Mouse (Mus musculus): ENCODE measurements around the gene Stard3. TPM values are rescaled to one million over a fixed set of nuclear protein-coding genes. Genes with fewer than 3 reads are reported as not detected.

Stard3 gene
- polyA plus RNA-seq, 1 experiment = 271 TPM

GRCm38 (mm10) chr11:98400816-98401215 lies 42.6 kb downstream of the Stard3 start:
- Histone ChIP-seq H3K27me3 (ENCODE audit: control insufficient read depth, insufficient read depth, low read length) (no peaks in the 10 kb centered on the region; the same call in 1 of the 2 replicates), H3K36me3 (ENCODE audit: control insufficient read depth, insufficient read depth, low read length) (no peaks in the 10 kb centered on the region), H3K27ac (ENCODE audit: control insufficient read depth, insufficient read depth, low read length) (no peak overlapping the region), H3K4me1 (replicated peaks; ENCODE audit: control insufficient read depth, insufficient read depth, low read length) (peaks cover 3% of the 10 kb centered on the region), H3K4me3 (ENCODE audit: control insufficient read depth, insufficient read depth, low read length) (no peak overlapping the region)
- no peak for DNase-seq
- 59% methylated on average over 3 of the region's 3 CpGs for WGBS
- no peak for TF ChIP-seq POLR2A (IDR thresholded peaks at IDR 0.05; ENCODE audit: control insufficient read depth, extremely low read depth, insufficient read depth, low read length, poor library complexity)
- no peak for TF ChIP-seq CTCF (IDR thresholded peaks at IDR 0.05; ENCODE audit: borderline replicate concordance, control insufficient read depth, extremely low read depth, insufficient read depth, low read length, poor library complexity)

- whole genome bisulfite sequencing = 89% methylated on average over 6 of the region's 6 CpGs
- TF ChIP-seq CTCF (IDR thresholded peaks at IDR 0.05; ENCODE audit: borderline replicate concordance, control insufficient read depth, extremely low read depth, insufficient read depth, low read length, poor library complexity) = no peak
- no peak for TF ChIP-seq POLR2A (IDR thresholded peaks at IDR 0.05; ENCODE audit: control insufficient read depth, extremely low read depth, insufficient read depth, low read length, poor library complexity)
- Histone ChIP-seq H3K27me3 (ENCODE audit: control insufficient read depth, insufficient read depth, low read length) (peaks cover 7% of the 10 kb centered on the region; the same call in 1 of the 2 replicates), H3K36me3 (ENCODE audit: control insufficient read depth, insufficient read depth, low read length) (no peaks in the 10 kb centered on the region), H3K27ac (ENCODE audit: control insufficient read depth, insufficient read depth, low read length) (no peak overlapping the region), H3K4me3 (ENCODE audit: control insufficient read depth, insufficient read depth, low read length) (no peak overlapping the region), H3K4me1 (replicated peaks; ENCODE audit: control insufficient read depth, insufficient read depth, low read length) (no peaks in the 10 kb centered on the region)
- DNase-seq = no peak
Observed at GRCm38 (mm10) chr11:98406621-98407020, 48.5 kb downstream of the Stard3 start.

GRCm38 (mm10) chr11:98408872-98409271 lies 50.7 kb downstream of the Stard3 start:
- no peak for TF ChIP-seq POLR2A (IDR thresholded peaks at IDR 0.05; ENCODE audit: control insufficient read depth, extremely low read depth, insufficient read depth, low read length, poor library complexity)
- no peak for TF ChIP-seq CTCF (IDR thresholded peaks at IDR 0.05; ENCODE audit: borderline replicate concordance, control insufficient read depth, extremely low read depth, insufficient read depth, low read length, poor library complexity)
- H3K4me3 ChIP-seq (ENCODE audit: control insufficient read depth, insufficient read depth, low read length) = no peak overlapping the region
- no peaks in the 10 kb centered on the region for H3K36me3 ChIP-seq (ENCODE audit: control insufficient read depth, insufficient read depth, low read length)
- H3K27ac ChIP-seq (ENCODE audit: control insufficient read depth, insufficient read depth, low read length) = no peak overlapping the region
- H3K4me1 ChIP-seq (replicated peaks; ENCODE audit: control insufficient read depth, insufficient read depth, low read length) = peaks cover 5% of the 10 kb centered on the region; the same call in 1 of the 2 replicates
- peaks cover 20% of the 10 kb centered on the region for H3K27me3 ChIP-seq (ENCODE audit: control insufficient read depth, insufficient read depth, low read length)
- WGBS = 84% methylated on average over 8 of the region's 8 CpGs
- DNase-seq = no peak

- H3K27me3 ChIP-seq (ENCODE audit: control insufficient read depth, insufficient read depth, low read length) = peaks cover 20% of the 10 kb centered on the region
- H3K27ac ChIP-seq (ENCODE audit: control insufficient read depth, insufficient read depth, low read length) = no peak overlapping the region
- H3K4me3 ChIP-seq (ENCODE audit: control insufficient read depth, insufficient read depth, low read length) = no peak overlapping the region
- no peaks in the 10 kb centered on the region for H3K36me3 ChIP-seq (ENCODE audit: control insufficient read depth, insufficient read depth, low read length)
- WGBS = 10% methylated on average over 10 of the region's 10 CpGs
- no peak for DNase-seq
- H3K4me1 ChIP-seq (replicated peaks; ENCODE audit: control insufficient read depth, insufficient read depth, low read length) = peaks cover 5% of the 10 kb centered on the region; the same call in 1 of the 2 replicates
- no peak for TF ChIP-seq POLR2A (IDR thresholded peaks at IDR 0.05; ENCODE audit: control insufficient read depth, extremely low read depth, insufficient read depth, low read length, poor library complexity)
- TF ChIP-seq CTCF (IDR thresholded peaks at IDR 0.05; ENCODE audit: borderline replicate concordance, control insufficient read depth, extremely low read depth, insufficient read depth, low read length, poor library complexity) = no peak
Observed at GRCm38 (mm10) chr11:98409341-98409822, 51.2 kb downstream of the Stard3 start.

- no peak for TF ChIP-seq POLR2A (IDR thresholded peaks at IDR 0.05; ENCODE audit: control insufficient read depth, extremely low read depth, insufficient read depth, low read length, poor library complexity)
- TF ChIP-seq CTCF (IDR thresholded peaks at IDR 0.05; ENCODE audit: borderline replicate concordance, control insufficient read depth, extremely low read depth, insufficient read depth, low read length, poor library complexity) = no peak
- no peak for DNase-seq
- Histone ChIP-seq H3K27ac (ENCODE audit: control insufficient read depth, insufficient read depth, low read length) (no peak within 1 kb of the TSS), H3K36me3 (ENCODE audit: control insufficient read depth, insufficient read depth, low read length) (no peaks in the 10 kb centered on the region), H3K27me3 (ENCODE audit: control insufficient read depth, insufficient read depth, low read length) (peaks cover 20% of the 10 kb centered on the region), H3K4me1 (replicated peaks; ENCODE audit: control insufficient read depth, insufficient read depth, low read length) (peaks cover 5% of the 10 kb centered on the region; the same call in 1 of the 2 replicates), H3K4me3 (ENCODE audit: control insufficient read depth, insufficient read depth, low read length) (peak within 1 kb of the TSS; percentile 21)
- 2% methylated on average over 47 of the region's 49 CpGs for WGBS
Observed at GRCm38 (mm10) chr11:98412273-98412796, 54.2 kb downstream of the Stard3 start, which contains the start of gene Erbb2. Gene Erbb2 (plus strand): TSS chr11:98412470.

- TF ChIP-seq POLR2A (IDR thresholded peaks at IDR 0.05; ENCODE audit: control insufficient read depth, extremely low read depth, insufficient read depth, low read length, poor library complexity) (no peak), CTCF (IDR thresholded peaks at IDR 0.05; ENCODE audit: borderline replicate concordance, control insufficient read depth, extremely low read depth, insufficient read depth, low read length, poor library complexity) (no peak)
- H3K27ac ChIP-seq (ENCODE audit: control insufficient read depth, insufficient read depth, low read length) = no peak overlapping the region
- H3K4me3 ChIP-seq (ENCODE audit: control insufficient read depth, insufficient read depth, low read length) = peak overlapping the region; percentile 21
- WGBS = 2% methylated on average over 40 of the region's 40 CpGs
- H3K36me3 ChIP-seq (ENCODE audit: control insufficient read depth, insufficient read depth, low read length) = no peaks in the 10 kb centered on the region
- H3K27me3 ChIP-seq (ENCODE audit: control insufficient read depth, insufficient read depth, low read length) = peaks cover 20% of the 10 kb centered on the region
- DNase-seq = no peak
- H3K4me1 ChIP-seq (replicated peaks; ENCODE audit: control insufficient read depth, insufficient read depth, low read length) = peaks cover 5% of the 10 kb centered on the region; the same call in 1 of the 2 replicates
Observed at GRCm38 (mm10) chr11:98412797-98413301, 54.7 kb downstream of the Stard3 start.

Measured in thymus, adult 2 months (tissue).